Mouse (Mus musculus) embryonic facial prominence, embryonic 15.5 days (tissue): Measurements from ENCODE around the gene Vmn2r80. TPM values are rescaled to one million over a fixed set of nuclear protein-coding genes. Genes with fewer than 3 reads are reported as not detected.

Experiments used
- ATAC-seq: fragments of 200-750 bp; cut with Nextera tagmentation; 2 replicates; pipeline ENCODE4 v1.8.0; 2017; ENCODE audit warnings: low read depth, moderate TSS enrichment; ENCODE audit not compliant: insufficient number of reproducible peaks, low FRiP score, low TSS enrichment
- H3K27ac ChIP-seq: fragments of 300-500 bp; sonication (generic); replicated peaks from 2 replicates; pipeline ENCODE4 v1.5.1; 2015; ENCODE audit warnings: mild to moderate bottlenecking, inconsistent platforms
- H3K27me3 ChIP-seq: fragments of 300-500 bp; sonication (generic); 2 replicates; pipeline ENCODE4 v1.6.1; 2015; ENCODE audit warnings: inconsistent platforms
- H3K36me3 ChIP-seq: fragments of 300-500 bp; sonication (generic); 2 replicates; pipeline ENCODE4 v1.6.1; 2015; ENCODE audit warnings: mild to moderate bottlenecking, inconsistent platforms
- H3K4me1 ChIP-seq: fragments of 300-500 bp; sonication (generic); 2 replicates; pipeline ENCODE4 v1.6.1; 2015; ENCODE audit warnings: inconsistent platforms
- H3K4me2 ChIP-seq: fragments of 300-500 bp; sonication (generic); replicated peaks from 2 replicates; pipeline ENCODE4 v1.6.1; 2015; ENCODE audit warnings: mild to moderate bottlenecking, inconsistent platforms
- H3K4me3 ChIP-seq: fragments of 300-500 bp; sonication (generic); replicated peaks from 2 replicates; pipeline ENCODE4 v1.5.1; 2015; ENCODE audit warnings: mild to moderate bottlenecking, inconsistent platforms
- H3K9ac ChIP-seq: fragments of 300-500 bp; sonication (generic); 2 replicates; pipeline ENCODE4 v1.6.1; 2015; ENCODE audit warnings: inconsistent platforms
- H3K9me3 ChIP-seq: fragments of 300-500 bp; sonication (generic); replicated peaks from 2 replicates; pipeline ENCODE4 v1.6.1; 2016; ENCODE audit warnings: inconsistent platforms
- WGBS: fragments of 180-500 bp; shearing (Covaris S2); methylation state at CpG from one replicate; pipeline ENCODE4 v1.1.7; 2015; 5-methylcytosine and 5-hydroxymethylcytosine counted together
- polyA plus RNA-seq: library from polyadenylated mRNA; unstranded; fragments of >200 nt; fragmentation: Nextera tagmentation; extraction: Ambion mirVana; gene quantifications from 2 replicates; pipeline ENCODE4 v1.2.1, GENCODE M21; 2015

Vmn2r80 gene
- polyA plus RNA-seq, 1 experiment from 2014 or later: not detected

DNA sequence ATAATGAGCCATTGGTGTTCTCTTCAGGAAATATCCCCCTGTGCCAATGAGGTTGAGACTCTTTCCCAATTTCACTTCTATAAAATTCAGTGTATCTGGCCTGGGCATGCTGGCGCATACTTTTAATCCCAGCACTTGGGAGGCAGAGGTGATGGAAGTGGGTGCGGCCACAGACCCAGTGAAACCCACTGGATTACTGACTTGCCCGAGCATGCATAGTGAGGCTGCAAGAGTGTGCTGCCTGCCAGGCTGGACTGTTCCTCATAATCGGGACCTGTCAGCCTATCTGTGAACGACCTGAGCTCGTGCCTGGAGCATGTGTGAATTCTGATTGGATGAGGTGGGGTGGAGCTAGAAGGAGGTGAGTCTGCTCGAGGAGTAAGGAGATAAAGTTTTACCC lies 73.6 kb downstream of the Vmn2r80 start:
- ATAC-seq: no peak
- no peak overlapping the region for H3K4me2 ChIP-seq
- no peak overlapping the region for H3K9ac ChIP-seq
- no peaks in the 10 kb centered on the region for H3K9me3 ChIP-seq
- no peaks in the 10 kb centered on the region for H3K36me3 ChIP-seq
- H3K4me3 ChIP-seq: no peak overlapping the region
- no peak overlapping the region for H3K27ac ChIP-seq
- 60% methylated on average over 7 of the region's 7 CpGs for WGBS
- no peaks in the 10 kb centered on the region for H3K4me1 ChIP-seq
- no peaks in the 10 kb centered on the region for H3K27me3 ChIP-seq

Other genes with a start within 250 kb of the Vmn2r80 start
- not detected in 2 replicates for gene Olfr1354, start 235.6 kb upstream of the Vmn2r80 start, polyA plus RNA-seq
- not detected in 2 replicates for gene Olfr8, start 198.1 kb upstream of the Vmn2r80 start, polyA plus RNA-seq
- not detected in 2 replicates for gene Olfr1353, start 185.5 kb upstream of the Vmn2r80 start, polyA plus RNA-seq
- gene Olfr1352, start 167.7 kb upstream of the Vmn2r80 start, polyA plus RNA-seq: 0.19 TPM in 1 of 2 replicates, not detected in the other
- 0.11 TPM in 1 of 2 replicates, not detected in the other for gene Olfr1351, start 136.3 kb upstream of the Vmn2r80 start, polyA plus RNA-seq
- 0.23 TPM in 1 of 2 replicates, not detected in the other for gene Olfr57, start 120.0 kb upstream of the Vmn2r80 start, polyA plus RNA-seq
- 31.3 and 31.9 TPM in 2 replicates for gene 2610008E11Rik, start 51.2 kb upstream of the Vmn2r80 start, polyA plus RNA-seq
- not detected in 2 replicates for gene Vmn2r81, start 98.9 kb downstream of the Vmn2r80 start, polyA plus RNA-seq
- not detected in 2 replicates for gene Vmn2r82, start 207.8 kb downstream of the Vmn2r80 start, polyA plus RNA-seq